8 mouse cellular contexts compared by ENCODE assay signal in genomic region chr8:74993475-74994451, GRCm38 (mm10). TPM values are rescaled to one million over a fixed set of nuclear protein-coding genes. Genes with fewer than 3 reads are reported as not detected.
DNase-seq lines count a peak whose midpoint lies in the region; ATAC-seq lines count a peak whose summit lies in the region.

No protein-coding gene starts in this region.

- intact Hi-C loops in gastrocnemius, postnatal 14 days (cut with DNase I; ENCODE audit: low total_unique reads): no loop called here
- intact Hi-C loops in left cerebral cortex, postnatal 10 days (cut with DNase I): no loop called here

- DNase-seq in adrenal gland, adult (ENCODE audit: inconsistent age in 2 of 2, low spot score in 1 of 2): peak; percentile 89 to 96
- DNase-seq in embryo, embryonic 10.5 days (ENCODE audit: low spot score): peak; percentile 93
- peak; percentile 88 for DNase-seq in gastrocnemius, postnatal 14 days
- peak; percentile 84 to 91 for DNase-seq in left cerebral cortex, postnatal 10 days (ENCODE audit: extremely low spot score in 1 of 2, low spot score in 2 of 2)
- DNase-seq in right cerebral cortex, postnatal 25 days: peak; percentile 88
- DNase-seq in urinary bladder, postnatal 4 days (ENCODE audit: low spot score in 2 of 2): peak; percentile 79 to 84

- peak; percentile 96 for ATAC-seq in inflammation-experienced regulatory T-cells, adult 6 months
- ATAC-seq in megakaryocyte-erythroid progenitor cell, adult 5-6 weeks (replicated peaks; ENCODE audit: low FRiP score, low TSS enrichment, poor library complexity, severe bottlenecking): peak; percentile 96

RNA-seq across cellular contexts. Expression of gene Hmgxb4, which starts 0.6 kb away (rescaled TPM):
- total RNA-seq in gastrocnemius, postnatal 14 days (2021): 1 to 10 TPM; 8.3 to 9.9 TPM
- 10 to 100 TPM; 32.6 to 57.3 (median 42.5) TPM for polyA plus RNA-seq in inflammation-experienced regulatory T-cells, adult 6 months (2017; shearing (Covaris generic))
- 10 to 100 TPM; 27.5 to 28.1 TPM for total RNA-seq in left cerebral cortex, postnatal 10 days (2021)
- total RNA-seq in megakaryocyte-erythroid progenitor cell, adult 5-6 weeks (2014; fragmentation: Nextera tagmentation): 42.9 and 63.2 TPM in 2 replicates
- 36.8 and 65.7 TPM in 2 replicates for total RNA-seq in megakaryocyte-erythroid progenitor cell, adult 5-6 weeks (2017)

RNA-seq across cellular contexts. Expression of gene Tom1, which starts 39.7 kb away (rescaled TPM):
- 10 to 100 TPM; 43.8 to 47.2 TPM for total RNA-seq in gastrocnemius, postnatal 14 days (2021)
- 10 to 100 TPM; 13.7 to 24.0 (median 15.1) TPM for polyA plus RNA-seq in inflammation-experienced regulatory T-cells, adult 6 months (2017; shearing (Covaris generic))
- total RNA-seq in left cerebral cortex, postnatal 10 days (2021): 10 to 100 TPM; 34.4 to 42.1 TPM
- total RNA-seq in megakaryocyte-erythroid progenitor cell, adult 5-6 weeks (2014; fragmentation: Nextera tagmentation): 14.1 and 22.2 TPM in 2 replicates
- total RNA-seq in megakaryocyte-erythroid progenitor cell, adult 5-6 weeks (2017): 8.5 and 17.3 TPM in 2 replicates

Comparison
In these comparisons a context has a peak if more than half of its experiments do, and no peak if none do; other contexts are left out.
1. Peak in every context shown above with its lines: DNase-seq and ATAC-seq.